Mouse (Mus musculus): ENCODE measurements around the gene Olfr39.
"Not testable (repeated sequence)": the region's sequence is repeated elsewhere in the genome, so short reads cannot be mapped to it uniquely, and the experiment has no call there.

Gene Olfr39

GRCm38 (mm10) chr9:20282051-20282450 is at the start of gene Olfr39:
Olfr39 (plus strand) TSS chr9:20282351.
- no peak for DNase-seq (ENCODE audit: low read depth, low spot score)

- DNase-seq (ENCODE audit: low read depth, low spot score), result no peak
Observed at GRCm38 (mm10) chr9:20236819-20237218, 45.3 kb upstream of the Olfr39 start, which contains the start of gene Olfr872. Olfr872 (plus strand) TSS chr9:20237119.

GRCm38 (mm10) chr9:20237378-20237777 is 44.8 kb upstream of the Olfr39 start:
- DNase-seq (ENCODE audit: low read depth, low spot score), result no peak

GRCm38 (mm10) chr9:20295562-20295961 is 13.4 kb downstream of the Olfr39 start:
- not testable (repeated sequence) for DNase-seq (ENCODE audit: low read depth, low spot score)

- DNase-seq (ENCODE audit: low read depth, low spot score), result no peak
Observed at GRCm38 (mm10) chr9:20298232-20298631, 16.1 kb downstream of the Olfr39 start, which contains the start of gene Olfr873. Olfr873 (plus strand) TSS chr9:20298532.

- no peak for DNase-seq (ENCODE audit: low read depth, low spot score)
Observed at GRCm38 (mm10) chr9:20335994-20336393, 53.8 kb downstream of the Olfr39 start, which contains the start of gene Olfr18. Olfr18 (minus strand) TSS chr9:20336094.
